In genomic region chr10:99106703-99107631, GRCm38 (mm10) we compare ENCODE assay signal across 7 mouse cellular contexts. TPM values are rescaled to one million over a fixed set of nuclear protein-coding genes. Genes with fewer than 3 reads are reported as not detected.
DNase-seq lines count a peak whose midpoint lies in the region; ATAC-seq and TF ChIP-seq lines count a peak whose summit lies in the region.

Gene Poc1b, plus strand, starts transcription at chr10:99107036.

- intact Hi-C loops in gastrocnemius, postnatal 36 days (cut with DNase I), result loop anchor here (5.0 kb wide), 1 partner anchor 45 kb away; no protein-coding TSS in a partner anchor

- DNase-seq in adrenal gland, adult 8-10 months, result peak; percentile 69
- DNase-seq in embryo, embryonic 11 days, result peak; percentile 96
- DNase-seq in gastrocnemius, postnatal 36 days, result peak; percentile 79 to 80
- DNase-seq in limb, embryonic 10.5 days (ENCODE audit: low spot score), result peak; percentile 94

- WGBS in intestine, embryonic 16.5 days, result under 1% methylated on average over 104 of the region's 106 CpGs
- whole genome bisulfite sequencing in limb, embryonic 10.5 days, result under 1% methylated on average over 96 of the region's 106 CpGs
- under 1% methylated on average over 101 of the region's 106 CpGs for WGBS in midbrain, embryonic 12.5 days
- under 1% methylated on average over 105 of the region's 106 CpGs for WGBS in small intestine, adult 2 months

- peaks cover 15% of the 10 kb centered on the region for H3K36me3 ChIP-seq in intestine, embryonic 16.5 days (ENCODE audit: control insufficient read depth, insufficient read depth, low read length)
- peaks cover 39% of the 10 kb centered on the region for H3K36me3 ChIP-seq in limb, embryonic 10.5 days
- H3K36me3 ChIP-seq in midbrain, embryonic 12.5 days, result peaks cover 23% of the 10 kb centered on the region
- peaks cover 5% of the 10 kb centered on the region; the same call in 1 of the 2 replicates for H3K36me3 ChIP-seq in small intestine, adult 2 months (ENCODE audit: control insufficient read depth, insufficient read depth, low read length)

- no peak; the same call in 1 of the 2 replicates for TF ChIP-seq POLR2A in small intestine, adult 2 months (IDR thresholded peaks at IDR 0.05; ENCODE audit: low read depth, low read length)

- no peaks in the 10 kb centered on the region for H3K27me3 ChIP-seq in intestine, embryonic 16.5 days (replicated peaks; ENCODE audit: control insufficient read depth, insufficient read depth, low read length)
- H3K27me3 ChIP-seq in limb, embryonic 10.5 days (ENCODE audit: low read depth, poor library complexity, severe bottlenecking), result no peaks in the 10 kb centered on the region
- H3K27me3 ChIP-seq in midbrain, embryonic 12.5 days, result no peaks in the 10 kb centered on the region; the same call in 1 of the 2 replicates
- H3K27me3 ChIP-seq in small intestine, adult 2 months (ENCODE audit: control insufficient read depth, insufficient read depth, low read length), result no peaks in the 10 kb centered on the region

- peak within 1 kb of the TSS; percentile 96 for H3K4me2 ChIP-seq in intestine, embryonic 16.5 days (ENCODE audit: low read depth, low read length)
- peak within 1 kb of the TSS; percentile 89 for H3K4me2 ChIP-seq in midbrain, embryonic 12.5 days (replicated peaks)

- H3K27ac ChIP-seq in intestine, embryonic 16.5 days (ENCODE audit: low read length), result peak within 1 kb of the TSS; percentile 87
- H3K27ac ChIP-seq in limb, embryonic 10.5 days, result peak within 1 kb of the TSS; percentile 98
- peak within 1 kb of the TSS; percentile 90 for H3K27ac ChIP-seq in midbrain, embryonic 12.5 days (replicated peaks)
- peak within 1 kb of the TSS; percentile 57 for H3K27ac ChIP-seq in small intestine, adult 2 months (ENCODE audit: insufficient read depth, low read depth, low read length)

- peak within 1 kb of the TSS; percentile 95 for H3K4me3 ChIP-seq in intestine, embryonic 16.5 days (ENCODE audit: low read length)
- peak within 1 kb of the TSS; percentile 98 for H3K4me3 ChIP-seq in limb, embryonic 10.5 days
- peak within 1 kb of the TSS; percentile 97 for H3K4me3 ChIP-seq in midbrain, embryonic 12.5 days
- peak within 1 kb of the TSS; percentile 94 for H3K4me3 ChIP-seq in small intestine, adult 2 months (ENCODE audit: low read depth, low read length)

- peaks cover 3% of the 10 kb centered on the region; the same call in 1 of the 2 replicates for H3K9me3 ChIP-seq in intestine, embryonic 16.5 days (ENCODE audit: control insufficient read depth, low read length)
- H3K9me3 ChIP-seq in limb, embryonic 10.5 days (replicated peaks), result no peaks in the 10 kb centered on the region
- no peaks in the 10 kb centered on the region for H3K9me3 ChIP-seq in midbrain, embryonic 12.5 days

- peaks cover 4% of the 10 kb centered on the region for H3K4me1 ChIP-seq in intestine, embryonic 16.5 days (ENCODE audit: control insufficient read depth, insufficient read depth, low read length)
- H3K4me1 ChIP-seq in limb, embryonic 10.5 days, result peaks cover 22% of the 10 kb centered on the region
- peaks cover 28% of the 10 kb centered on the region for H3K4me1 ChIP-seq in midbrain, embryonic 12.5 days
- peaks cover 14% of the 10 kb centered on the region for H3K4me1 ChIP-seq in small intestine, adult 2 months (ENCODE audit: control insufficient read depth, insufficient read depth, insufficient read length, low read length)

- H3K9ac ChIP-seq in intestine, embryonic 16.5 days (ENCODE audit: low read depth, low read length), result peak within 1 kb of the TSS; percentile 93
- peak within 1 kb of the TSS; percentile 94 for H3K9ac ChIP-seq in midbrain, embryonic 12.5 days (replicated peaks)

- no peak for TF ChIP-seq CTCF in small intestine, adult 2 months (IDR thresholded peaks at IDR 0.05; ENCODE audit: extremely low read depth, insufficient read length, insufficient replicate concordance, low read depth, low read length)

- peak; percentile 93 for ATAC-seq in intestine, embryonic 16.5 days
- peak; percentile 95 for ATAC-seq in midbrain, embryonic 12.5 days (ENCODE audit: low FRiP score, low read depth)

RNA-seq across cellular contexts. Expression of gene Poc1b, which starts in this region (rescaled TPM):
- 10 to 100 TPM; 12.4 to 23.8 (median 18.0) TPM for total RNA-seq in adrenal gland, adult 8-10 months (2022)
- total RNA-seq in gastrocnemius, postnatal 36 days (2021), result 1 to 10 TPM; 3.7 to 3.8 TPM
- 20.1 and 20.5 TPM in 2 replicates for polyA plus RNA-seq in intestine, embryonic 16.5 days (2015; fragmentation: Nextera tagmentation; extraction: Ambion mirVana)
- 39.2 and 39.9 TPM in 2 replicates for polyA plus RNA-seq in limb, embryonic 10.5 days (2016; fragmentation: Nextera tagmentation; extraction: Ambion mirVana)
- polyA plus RNA-seq in midbrain, embryonic 12.5 days (2016; fragmentation: Nextera tagmentation; extraction: Ambion mirVana), result 20.4 and 23.6 TPM in 2 replicates
- polyA plus RNA-seq in small intestine, adult 2 months (2012; rRNA removed), result 3.6 and 5.5 TPM in 2 replicates

Comparison
In these comparisons a context has a peak if more than half of its experiments do, and no peak if none do; other contexts are left out.
1. Peak in every context shown above with its lines: DNase-seq, ATAC-seq, H3K4me3 ChIP-seq and H3K27ac ChIP-seq.